Mouse (Mus musculus): ENCODE measurements around the gene Adgre1. TPM values are rescaled to one million over a fixed set of nuclear protein-coding genes. Genes with fewer than 3 reads are reported as not detected.

The Adgre1 gene
- polyA plus RNA-seq, 1 experiment, result not detected

DNA sequence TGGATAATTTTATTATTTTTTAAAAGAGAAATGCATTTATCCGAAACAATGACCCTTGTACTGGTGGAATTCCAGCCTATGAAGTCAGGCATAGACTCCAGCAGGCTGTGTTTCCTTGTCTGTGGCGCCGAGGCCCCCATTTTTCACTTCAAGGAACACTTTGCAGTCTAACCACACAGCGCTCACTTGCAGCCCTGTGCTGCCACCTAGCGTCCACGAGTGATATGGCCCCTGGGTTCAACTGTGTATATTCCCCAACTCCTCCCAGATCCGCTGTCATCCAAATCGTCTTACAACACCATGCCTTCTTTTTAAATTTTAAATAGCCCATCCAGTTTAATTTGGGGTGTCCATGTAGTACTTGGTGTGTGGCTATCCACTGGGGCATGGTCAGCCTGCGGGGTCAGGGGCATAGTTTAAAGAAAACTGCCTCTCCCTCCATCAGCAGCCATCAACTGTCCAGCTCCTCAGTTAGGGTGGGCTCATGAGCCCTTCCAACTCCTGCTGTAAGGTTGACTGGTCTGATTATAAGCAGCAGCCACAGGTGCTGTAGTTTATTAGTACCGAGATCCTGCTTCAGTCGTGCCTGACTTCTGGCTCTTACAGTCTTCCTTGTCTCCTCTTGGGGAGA is 22.7 kb upstream of the Adgre1 start:
- 11% methylated on average over 11 of the region's 11 CpGs for WGBS
- Histone ChIP-seq H3K4me3 (ENCODE audit: insufficient read depth, low read depth, low read length) (no peak overlapping the region), H3K27ac (ENCODE audit: insufficient read depth, low read depth, low read length) (no peak overlapping the region), H3K4me1 (ENCODE audit: control insufficient read depth, insufficient read depth, low read length) (no peaks in the 10 kb centered on the region)
- TF ChIP-seq POLR2A (IDR thresholded peaks at IDR 0.05; ENCODE audit: insufficient read depth, low read depth, low read length), result no peak
- TF ChIP-seq CTCF (IDR thresholded peaks at IDR 0.05; ENCODE audit: insufficient read depth, low read depth, low read length), result peak; percentile 87

DNA sequence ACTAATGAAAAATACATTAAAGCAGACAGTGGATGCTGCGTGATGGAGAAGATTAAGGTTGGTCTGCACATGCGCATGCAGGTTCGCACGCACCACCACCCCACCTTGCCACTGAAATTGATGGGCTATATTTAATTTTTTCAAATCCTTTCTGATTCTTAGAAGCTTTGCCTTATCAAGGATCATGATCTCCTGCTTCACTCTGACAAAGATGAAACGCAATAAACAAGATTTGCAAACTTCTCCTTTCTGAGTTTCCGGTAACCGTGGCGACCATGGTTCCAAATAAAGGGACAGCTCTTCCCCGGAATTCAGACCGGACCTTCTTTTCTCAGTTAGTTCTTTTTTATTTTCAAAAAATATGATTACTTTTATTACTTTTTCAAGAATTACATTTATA is 20.5 kb upstream of the Adgre1 start:
- H3K27ac ChIP-seq (ENCODE audit: insufficient read depth, low read depth, low read length), result no peak overlapping the region
- no peaks in the 10 kb centered on the region for H3K4me1 ChIP-seq (ENCODE audit: control insufficient read depth, insufficient read depth, low read length)
- 79% methylated on average over 10 of the region's 10 CpGs for WGBS
- TF ChIP-seq POLR2A (IDR thresholded peaks at IDR 0.05; ENCODE audit: insufficient read depth, low read depth, low read length) (no peak), CTCF (IDR thresholded peaks at IDR 0.05; ENCODE audit: insufficient read depth, low read depth, low read length) (no peak)
- no peak overlapping the region for H3K4me3 ChIP-seq (ENCODE audit: insufficient read depth, low read depth, low read length)

DNA sequence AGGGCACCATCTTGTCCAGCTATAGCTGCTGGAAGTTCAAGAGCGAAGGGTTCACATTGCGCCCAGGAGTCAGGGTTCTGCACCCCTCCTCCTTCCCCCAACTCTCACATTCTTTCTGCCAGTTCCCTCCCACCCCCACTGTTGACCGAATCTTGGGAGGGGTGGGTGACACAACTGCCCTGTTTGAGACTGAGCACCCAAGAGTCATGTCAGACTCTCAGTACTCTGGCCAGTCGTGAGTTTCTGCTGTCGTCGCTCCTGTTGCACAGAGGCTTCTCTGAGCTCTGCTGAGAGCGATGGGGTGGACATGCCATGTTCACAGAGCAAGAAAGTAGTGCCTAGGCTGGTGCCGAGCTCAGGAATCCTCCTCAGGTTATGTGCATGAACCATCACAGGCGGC is 19.2 kb upstream of the Adgre1 start:
- Histone ChIP-seq H3K4me3 (ENCODE audit: insufficient read depth, low read depth, low read length) (no peak overlapping the region), H3K27ac (ENCODE audit: insufficient read depth, low read depth, low read length) (no peak overlapping the region), H3K4me1 (ENCODE audit: control insufficient read depth, insufficient read depth, low read length) (no peaks in the 10 kb centered on the region)
- TF ChIP-seq CTCF (IDR thresholded peaks at IDR 0.05; ENCODE audit: insufficient read depth, low read depth, low read length) (no peak), POLR2A (IDR thresholded peaks at IDR 0.05; ENCODE audit: insufficient read depth, low read depth, low read length) (no peak)
- 78% methylated on average over 9 of the region's 9 CpGs for WGBS

DNA sequence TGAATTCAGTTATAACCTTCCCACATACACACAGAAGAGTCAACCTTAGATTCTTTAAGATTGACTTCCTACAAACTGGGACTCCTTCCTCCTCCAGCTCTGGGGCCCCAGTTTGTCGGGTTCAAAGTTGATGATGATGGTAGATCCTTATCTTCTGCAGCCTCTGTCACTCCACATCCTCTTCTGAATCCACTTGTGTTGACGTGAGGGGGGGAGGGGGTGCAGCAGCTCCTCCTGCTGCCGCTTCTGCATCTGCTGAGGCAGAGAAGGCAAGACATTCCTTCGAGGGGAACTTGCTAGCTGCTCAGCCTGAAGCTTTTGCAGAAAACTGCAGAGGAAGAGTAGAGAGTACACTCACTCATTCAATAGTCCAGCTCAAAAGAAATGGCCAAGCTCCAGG is 16.9 kb upstream of the Adgre1 start:
- H3K4me1 ChIP-seq (ENCODE audit: control insufficient read depth, insufficient read depth, low read length), result no peaks in the 10 kb centered on the region
- TF ChIP-seq CTCF (IDR thresholded peaks at IDR 0.05; ENCODE audit: insufficient read depth, low read depth, low read length) (no peak), POLR2A (IDR thresholded peaks at IDR 0.05; ENCODE audit: insufficient read depth, low read depth, low read length) (no peak)

DNA sequence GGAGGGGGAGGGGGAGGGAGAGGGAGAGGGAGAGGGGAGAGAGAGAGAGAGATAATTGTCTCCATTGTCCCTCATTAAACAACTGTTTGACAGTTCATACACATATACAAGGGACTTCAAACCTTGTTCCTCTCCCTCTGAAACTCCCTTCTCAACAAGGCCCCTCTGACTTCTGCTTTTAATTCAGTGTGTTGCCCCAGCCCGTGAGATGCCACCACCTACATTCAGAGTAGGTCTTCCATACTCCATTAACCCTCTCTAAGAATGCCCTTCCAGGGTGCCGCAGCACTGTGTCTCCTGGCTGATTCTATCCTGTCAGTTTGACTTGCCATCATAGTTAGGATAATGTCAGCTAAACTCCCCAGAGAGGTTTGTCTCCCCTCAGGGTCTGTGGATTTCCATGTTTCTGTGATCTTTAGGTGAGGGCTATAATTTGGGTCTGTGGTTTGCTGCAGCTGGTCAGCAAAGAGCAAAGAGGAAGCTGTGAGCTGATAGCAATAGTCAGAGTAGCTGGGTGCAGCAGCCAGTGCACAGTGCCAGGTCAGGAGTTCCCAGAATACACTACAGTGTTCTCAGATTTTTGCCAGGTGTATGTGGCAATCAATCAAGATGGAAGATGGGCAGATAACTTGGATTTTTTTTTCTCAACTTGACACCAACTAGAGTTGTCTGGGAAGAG is 14.3 kb upstream of the Adgre1 start:
- TF ChIP-seq POLR2A (IDR thresholded peaks at IDR 0.05; ENCODE audit: insufficient read depth, low read depth, low read length) (no peak), CTCF (IDR thresholded peaks at IDR 0.05; ENCODE audit: insufficient read depth, low read depth, low read length) (no peak)
- Histone ChIP-seq H3K27ac (ENCODE audit: insufficient read depth, low read depth, low read length) (no peak overlapping the region), H3K4me3 (ENCODE audit: insufficient read depth, low read depth, low read length) (no peak overlapping the region), H3K4me1 (ENCODE audit: control insufficient read depth, insufficient read depth, low read length) (no peaks in the 10 kb centered on the region)
- 74% methylated on average over 2 of the region's 2 CpGs for WGBS

More for the DNA sequence above, 16.9 kb upstream of the Adgre1 start:
- no peak overlapping the region for H3K4me3 ChIP-seq (ENCODE audit: insufficient read depth, low read depth, low read length)
- no peak overlapping the region for H3K27ac ChIP-seq (ENCODE audit: insufficient read depth, low read depth, low read length)
- 87% methylated on average over 4 of the region's 4 CpGs for WGBS

DNA sequence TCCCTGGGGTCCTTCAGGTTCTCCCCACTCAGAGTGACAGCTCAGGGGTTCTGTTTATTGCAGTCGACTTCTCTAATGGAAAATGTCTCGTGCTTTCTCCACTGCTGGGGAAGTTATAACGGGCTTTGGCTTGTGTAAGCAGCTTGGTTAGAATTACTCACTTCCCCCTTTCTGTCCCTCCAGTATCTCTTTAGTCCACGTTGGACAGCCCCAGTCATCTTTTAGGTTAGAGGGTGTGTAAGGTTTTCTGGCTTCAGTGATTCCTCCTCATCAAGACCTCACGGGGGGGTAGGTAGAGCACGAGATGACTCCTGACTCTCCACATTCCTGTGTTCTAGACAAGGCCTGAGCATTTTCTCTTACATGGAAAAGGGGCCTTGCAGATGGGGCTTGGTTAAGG is 11.5 kb upstream of the Adgre1 start:
- H3K4me3 ChIP-seq (ENCODE audit: insufficient read depth, low read depth, low read length), result no peak overlapping the region
- H3K27ac ChIP-seq (ENCODE audit: insufficient read depth, low read depth, low read length), result no peak overlapping the region
- no peak for TF ChIP-seq POLR2A (IDR thresholded peaks at IDR 0.05; ENCODE audit: insufficient read depth, low read depth, low read length)
- no peak for TF ChIP-seq CTCF (IDR thresholded peaks at IDR 0.05; ENCODE audit: insufficient read depth, low read depth, low read length)
- no peaks in the 10 kb centered on the region for H3K4me1 ChIP-seq (ENCODE audit: control insufficient read depth, insufficient read depth, low read length)
- 74% methylated on average over 6 of the region's 6 CpGs for WGBS

DNA sequence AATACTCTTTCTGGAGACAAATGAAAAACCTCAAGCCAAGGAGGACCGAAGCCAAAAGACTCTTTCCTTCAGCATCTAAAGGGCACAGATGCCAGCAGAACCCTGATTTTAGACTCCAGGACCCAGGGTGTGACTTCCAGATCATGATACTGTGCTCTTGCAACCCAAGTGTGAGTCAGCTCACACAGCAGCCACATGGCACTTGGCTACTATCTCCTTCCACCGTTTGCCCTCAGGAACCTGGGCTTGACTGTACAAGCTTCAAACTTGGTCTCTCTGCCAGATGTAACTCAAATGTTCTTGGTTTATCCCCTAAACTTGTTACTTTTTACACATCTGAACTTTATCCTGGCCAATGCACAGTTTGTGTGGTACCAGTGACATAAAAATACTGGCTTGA is 10.7 kb upstream of the Adgre1 start:
- 82% methylated on average over 2 of the region's 2 CpGs for WGBS
- Histone ChIP-seq H3K4me1 (ENCODE audit: control insufficient read depth, insufficient read depth, low read length) (no peaks in the 10 kb centered on the region), H3K27ac (ENCODE audit: insufficient read depth, low read depth, low read length) (no peak overlapping the region), H3K4me3 (ENCODE audit: insufficient read depth, low read depth, low read length) (no peak overlapping the region)
- TF ChIP-seq POLR2A (IDR thresholded peaks at IDR 0.05; ENCODE audit: insufficient read depth, low read depth, low read length) (no peak), CTCF (IDR thresholded peaks at IDR 0.05; ENCODE audit: insufficient read depth, low read depth, low read length) (no peak)

DNA sequence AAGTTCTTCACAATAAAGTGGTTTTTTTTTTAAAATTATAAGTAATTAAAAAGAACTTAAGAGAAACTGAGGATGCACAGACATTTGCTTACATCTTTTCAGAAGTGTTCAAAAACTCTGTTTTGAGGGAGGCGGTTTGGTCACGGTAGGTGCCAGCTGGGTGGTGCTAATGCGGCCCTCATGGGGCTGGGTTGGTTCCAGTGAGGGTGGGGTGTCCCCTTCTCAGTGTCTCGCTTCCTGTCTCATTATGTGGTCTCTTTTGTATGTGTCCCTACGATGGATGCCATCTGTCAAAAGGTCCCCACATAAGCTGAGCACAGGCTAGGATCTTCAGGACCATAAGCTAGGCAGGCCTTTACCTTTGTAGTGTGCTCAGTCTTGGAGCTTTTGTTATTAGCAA is 9.4 kb upstream of the Adgre1 start:
- H3K27ac ChIP-seq (ENCODE audit: insufficient read depth, low read depth, low read length), result no peak overlapping the region
- no peaks in the 10 kb centered on the region for H3K4me1 ChIP-seq (ENCODE audit: control insufficient read depth, insufficient read depth, low read length)
- TF ChIP-seq CTCF (IDR thresholded peaks at IDR 0.05; ENCODE audit: insufficient read depth, low read depth, low read length), result no peak
- no peak for TF ChIP-seq POLR2A (IDR thresholded peaks at IDR 0.05; ENCODE audit: insufficient read depth, low read depth, low read length)
- H3K4me3 ChIP-seq (ENCODE audit: insufficient read depth, low read depth, low read length), result no peak overlapping the region
- WGBS, result 65% methylated on average over 5 of the region's 5 CpGs

DNA sequence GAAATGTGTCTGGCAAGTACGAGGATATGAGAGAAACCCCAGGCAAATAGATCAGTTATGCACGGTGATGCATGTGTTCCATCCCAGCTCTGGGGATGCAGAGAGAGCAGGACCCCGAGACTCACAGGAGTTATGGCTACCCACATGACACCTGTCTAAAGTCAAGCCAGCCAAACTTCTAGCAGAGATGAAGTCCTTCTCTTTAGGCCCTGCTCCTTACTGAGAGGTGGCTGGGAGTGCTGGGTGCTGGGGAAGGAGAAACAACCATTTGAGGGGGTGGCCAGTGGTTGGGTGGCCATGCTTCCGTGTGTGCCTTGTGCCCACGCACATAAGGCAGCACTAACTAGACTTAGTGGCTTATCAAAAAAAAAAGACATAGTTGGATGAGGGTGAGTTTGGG is 8.3 kb upstream of the Adgre1 start:
- WGBS, result 90% methylated on average over 5 of the region's 5 CpGs
- H3K27ac ChIP-seq (ENCODE audit: insufficient read depth, low read depth, low read length), result no peak overlapping the region
- H3K4me1 ChIP-seq (ENCODE audit: control insufficient read depth, insufficient read depth, low read length), result no peaks in the 10 kb centered on the region
- H3K4me3 ChIP-seq (ENCODE audit: insufficient read depth, low read depth, low read length), result no peak overlapping the region
- no peak for TF ChIP-seq POLR2A (IDR thresholded peaks at IDR 0.05; ENCODE audit: insufficient read depth, low read depth, low read length)
- no peak for TF ChIP-seq CTCF (IDR thresholded peaks at IDR 0.05; ENCODE audit: insufficient read depth, low read depth, low read length)

All from olfactory bulb, adult 2 months (tissue).